Mouse (Mus musculus) testis, adult 2 months (tissue): Measurements from ENCODE around the gene Ksr2.

Source experiments
- CTCF ChIP-seq: fragments of 200-500 bp; IDR thresholded peaks from 2 replicates; pipeline ENCODE4 v1.5.1; 2012; ENCODE audit warnings: low read depth, mild to moderate bottlenecking, inconsistent platforms, low read length, moderate library complexity; ENCODE audit not compliant: control insufficient read depth, insufficient read depth, insufficient replicate concordance
- POLR2A ChIP-seq: fragments of 200-500 bp; IDR thresholded peaks from 2 replicates; pipeline ENCODE4 v1.6.1; 2012; ENCODE audit warnings: low read depth, mild to moderate bottlenecking, inconsistent platforms, low read length, moderate library complexity; ENCODE audit not compliant: control insufficient read depth

- TF ChIP-seq CTCF (no peak), POLR2A (no peak)
Observed at GRCm38 (mm10) chr5:117577598-117577997, 163.8 kb downstream of the Ksr2 start.
